In the genomic region with DNA sequence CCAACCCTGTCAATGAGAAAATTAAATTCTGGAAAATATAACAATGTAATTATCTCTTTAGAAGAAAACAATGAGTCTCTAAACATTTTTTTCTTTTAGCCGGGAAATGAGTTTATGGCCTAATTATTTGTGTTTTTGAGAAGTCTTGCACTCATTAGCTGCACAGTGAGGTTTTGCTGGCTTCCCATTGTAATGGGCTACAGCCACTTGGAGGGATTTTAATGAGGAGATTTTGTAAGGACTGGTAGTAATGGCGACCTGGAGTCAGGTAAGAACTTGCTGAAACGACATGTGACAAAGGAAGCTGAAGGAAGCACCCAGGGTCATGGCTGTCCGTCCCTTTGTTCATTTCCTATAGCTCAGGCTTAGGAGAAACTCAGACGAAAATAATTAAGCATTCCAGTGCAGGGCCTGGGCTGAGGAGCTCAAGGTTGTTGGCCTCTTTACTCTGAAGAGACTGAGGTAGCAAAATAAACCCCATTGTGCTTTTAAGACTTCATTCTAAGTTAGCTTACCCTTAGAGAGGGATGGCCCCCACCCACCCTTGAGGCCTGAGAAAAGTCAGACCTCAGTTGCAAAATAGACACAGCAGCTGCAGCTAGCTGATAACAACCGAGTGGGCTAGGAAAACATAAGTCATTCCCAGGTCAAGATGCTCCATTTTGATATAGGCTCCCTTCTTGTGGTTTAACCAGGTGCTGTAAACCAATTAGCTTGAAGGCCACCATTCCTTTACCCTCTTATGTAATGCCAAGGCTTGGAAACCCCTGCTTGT, we compare ENCODE assay signal across 15 mouse cellular contexts.
DNase-seq lines count a peak whose midpoint lies in the region; ATAC-seq and TF ChIP-seq lines count a peak whose summit lies in the region.
"Had no signal": no experiment of that assay in that cellular context is flagged by ENCODE, and none has a peak within 500 bp of the region (broad histone marks: within the 10 kb centered on the region; RNA-seq: fewer than 3 reads in every experiment).

No protein-coding gene starts in this region.

- H3K79me2 ChIP-seq in heart, adult 2 months (replicated peaks; ENCODE audit: control insufficient read depth, insufficient read depth, low read length) = no peaks in the 10 kb centered on the region

- H3K27ac ChIP-seq in heart, adult 2 months = no peak overlapping the region
- 0 out of 2 replicates have a peak overlapping the region, but pooled peaks have one; percentile 19 for H3K27ac ChIP-seq in neural tube, embryonic 15.5 days (replicated peaks)
- H3K27ac ChIP-seq: hindbrain, embryonic 14.5 days; left cerebral cortex, adult 2 months had no signal

- H3K4me3 ChIP-seq in heart, adult 2 months = no peak overlapping the region
- H3K4me3 ChIP-seq in neural tube, embryonic 15.5 days (replicated peaks) = no peak overlapping the region
- H3K4me3 ChIP-seq: erythroblast, embryonic 14.5 days; left cerebral cortex, adult 2 months had no signal

- H3K9me3 ChIP-seq in neural tube, embryonic 15.5 days (replicated peaks) = no peaks in the 10 kb centered on the region

- peak; percentile 13; the same call in 1 of the 2 replicates for ATAC-seq in neural tube, embryonic 15.5 days (ENCODE audit: low FRiP score)
- peak; percentile 31 for ATAC-seq in megakaryocyte progenitor cell, adult 5-6 weeks (replicated peaks; ENCODE audit: poor library complexity)
- ATAC-seq in erythroid progenitor cell, adult 5-6 weeks (replicated peaks; ENCODE audit: low FRiP score, poor library complexity, severe bottlenecking) = no peak
- ATAC-seq: lung, postnatal 0 days had no signal

- no peaks in the 10 kb centered on the region for H3K27me3 ChIP-seq in heart, adult 2 months (ENCODE audit: control insufficient read depth, insufficient read depth, low read length)
- no peaks in the 10 kb centered on the region for H3K27me3 ChIP-seq in neural tube, embryonic 15.5 days (replicated peaks)

- H3K36me3 ChIP-seq in heart, adult 2 months (ENCODE audit: control insufficient read depth, insufficient read depth, low read length) = peaks cover 14% of the 10 kb centered on the region
- no peaks in the 10 kb centered on the region for H3K36me3 ChIP-seq in neural tube, embryonic 15.5 days

- TF ChIP-seq POLR2A in heart, adult 2 months (IDR thresholded peaks at IDR 0.05; ENCODE audit: insufficient read depth, low read depth, low read length) = no peak

- no peaks in the 10 kb centered on the region; the same call in 1 of the 2 replicates for H3K4me1 ChIP-seq in heart, adult 2 months (ENCODE audit: control insufficient read depth, insufficient read depth, low read length)
- H3K4me1 ChIP-seq in neural tube, embryonic 15.5 days = no peaks in the 10 kb centered on the region

- intact Hi-C loops in heart, adult 2 months (cut with DNase I) = no loop called here

- 34% methylated on average over 6 of the region's 6 CpGs for WGBS in heart, adult 2 months
- WGBS in neural tube, embryonic 15.5 days = 59% methylated on average over 6 of the region's 6 CpGs

- no peak overlapping the region for H3K4me2 ChIP-seq in neural tube, embryonic 15.5 days
- H3K4me2 ChIP-seq: hindbrain, embryonic 14.5 days had no signal

- H3K9ac ChIP-seq in heart, adult 2 months (ENCODE audit: low read depth, low read length) = no peak overlapping the region
- no peak overlapping the region for H3K9ac ChIP-seq in neural tube, embryonic 15.5 days (replicated peaks)
- H3K9ac ChIP-seq: hindbrain, embryonic 14.5 days had no signal

- TF ChIP-seq EP300 in heart, adult 2 months (IDR thresholded peaks at IDR 0.05; ENCODE audit: insufficient read depth, low read depth, low read length) = no peak

- TF ChIP-seq CTCF in heart, adult 2 months (IDR thresholded peaks at IDR 0.05) = no peak

- peak; percentile 70 for DNase-seq in heart, adult 11 months
- no peak for DNase-seq in heart, adult 2 months
- DNase-seq in neural tube, embryonic 10.5 days (ENCODE audit: extremely low spot score, low spot score) = no peak
- peak; percentile 26 for DNase-seq in c-Kit-positive CD71-negative TER-119-negative erythroid progenitor cells, embryonic 14.5 days (ENCODE audit: low read depth)
- DNase-seq in kidney, adult 8-10 months = no peak
- DNase-seq: cerebellum, postnatal 25 days; kidney, postnatal 14 days; thymus, adult 2 months had no signal

Comparison
In these comparisons a context has a peak if more than half of its experiments do, and no peak if none do; other contexts are left out.
1. DNase-seq: peak in heart, adult 11 months (single experiment) and c-Kit-positive CD71-negative TER-119-negative erythroid progenitor cells, embryonic 14.5 days (single experiment); none in heart, adult 2 months (0 of 2), neural tube, embryonic 10.5 days (single experiment) and kidney, adult 8-10 months (0 of 2).